Mouse (Mus musculus) myocyte (in vitro differentiated cells): ENCODE data around the gene Acad9. TPM values are rescaled to one million over a fixed set of nuclear protein-coding genes. Genes with fewer than 3 reads are reported as not detected.

Experiments used
- H3K27me3 ChIP-seq: one replicate; pipeline ENCODE4 v1.6.1; 2011; ENCODE audit not compliant: control insufficient read depth, insufficient read depth, insufficient read length
- H3K36me3 ChIP-seq: one replicate; pipeline ENCODE4 v1.6.1; 2011; ENCODE audit not compliant: control insufficient read depth, insufficient read depth
- H3K4me2 ChIP-seq: one replicate; pipeline ENCODE4 v1.6.1; 2011; ENCODE audit warnings: low read depth, control low read depth
- H3K4me3 ChIP-seq: one replicate; pipeline ENCODE4 v1.5.1; 2011; ENCODE audit warnings: mild to moderate bottlenecking, control low read depth, moderate library complexity
- H3K79me2 ChIP-seq: one replicate; pipeline ENCODE4 v1.6.1; 2011; ENCODE audit not compliant: control insufficient read depth, insufficient read depth
- H3ac ChIP-seq: one replicate; pipeline ENCODE4 v1.6.1; 2011; ENCODE audit not compliant: control insufficient read depth, insufficient read length
- E2F4 ChIP-seq: IDR thresholded peaks from one replicate; pipeline ENCODE4 v1.6.1; 2011; ENCODE audit warnings: mild to moderate bottlenecking, control low read depth, moderate library complexity; ENCODE audit not compliant: insufficient read depth
- MAX ChIP-seq: IDR thresholded peaks from one replicate; pipeline ENCODE4 v1.6.1; 2011; ENCODE audit warnings: low read depth, mild to moderate bottlenecking, control low read depth
- MYOD1 ChIP-seq, 3 experiments: IDR thresholded peaks; one replicate each; pipeline ENCODE4 v1.6.1; 2011; ENCODE audit warnings: control low read depth in 2 of 3, low read depth in 2 of 3, mild to moderate bottlenecking in 2 of 3, moderate library complexity in 1 of 3; ENCODE audit not compliant: insufficient read length in 2 of 3, control insufficient read depth in 1 of 3
- POLR2A ChIP-seq: IDR thresholded peaks from one replicate; pipeline ENCODE4 v1.6.1; 2011; ENCODE audit warnings: low read depth, mild to moderate bottlenecking, control low read depth, moderate library complexity; ENCODE audit not compliant: insufficient read length
- POLR2AphosphoS2 ChIP-seq: IDR thresholded peaks from one replicate; pipeline ENCODE4 v1.6.1; 2011; ENCODE audit warnings: low read depth, control low read depth; ENCODE audit not compliant: insufficient read length
- REST ChIP-seq: IDR thresholded peaks from one replicate; pipeline ENCODE4 v1.6.1; 2011; ENCODE audit warnings: mild to moderate bottlenecking, control low read depth, moderate library complexity; ENCODE audit not compliant: insufficient read depth, insufficient read length
- SRF ChIP-seq: IDR thresholded peaks from one replicate; pipeline ENCODE4 v1.6.1; 2011; ENCODE audit warnings: low read depth; ENCODE audit not compliant: control insufficient read depth, insufficient read length
- TCF12 ChIP-seq: IDR thresholded peaks from one replicate; pipeline ENCODE4 v1.6.1; 2011; ENCODE audit warnings: mild to moderate bottlenecking, control low read depth; ENCODE audit not compliant: poor library complexity, insufficient read depth, severe bottlenecking
- polyA plus RNA-seq: library from polyadenylated mRNA; unstranded; fragments of >200 nt; fragmentation: generic; extraction: Trizol; gene quantifications from one replicate; pipeline ENCODE4 v1.2.1, GENCODE M21; 2012; ENCODE audit warnings: missing spikeins

Acad9 gene
- polyA plus RNA-seq, 1 experiment: 20.5 TPM

GRCm38 (mm10) chr3:36138996-36139395, 73.2 kb downstream of the Acad9 start:
- H3K4me3 ChIP-seq: no peak overlapping the region
- no peaks in the 10 kb centered on the region for H3K79me2 ChIP-seq
- TF ChIP-seq POLR2A: no peak
- no peak for TF ChIP-seq MAX
- TF ChIP-seq POLR2AphosphoS2: no peak
- TF ChIP-seq MYOD1 (IDR thresholded peaks at IDR 0.05; ENCODE audit: control insufficient read depth in 1 of 3, insufficient read length in 2 of 3, low read depth in 2 of 3): no peak
- no peak for TF ChIP-seq TCF12
- TF ChIP-seq REST: no peak
- TF ChIP-seq SRF: no peak
- no peak for TF ChIP-seq E2F4
- H3K27me3 ChIP-seq: no peaks in the 10 kb centered on the region
- no peak overlapping the region for H3K4me2 ChIP-seq
- H3ac ChIP-seq: no peak overlapping the region
- no peaks in the 10 kb centered on the region for H3K36me3 ChIP-seq

Other genes with a start within 250 kb of the Acad9 start
- 15.1 TPM for gene Dcun1d1, start 128.5 kb upstream of the Acad9 start, polyA plus RNA-seq
- 12.7 TPM for gene Mccc1, start 65.3 kb upstream of the Acad9 start, polyA plus RNA-seq
- gene Ccdc144b, start 12.4 kb upstream of the Acad9 start, polyA plus RNA-seq: not detected
- gene D3Ertd254e, start 85.0 kb downstream of the Acad9 start, polyA plus RNA-seq: 1.0 TPM
- not detected for gene Qrfpr, start 156.3 kb downstream of the Acad9 start, polyA plus RNA-seq